Comparison of ENCODE assay signal across 9 mouse cellular contexts in genomic region chr1:183265921-183266467, GRCm38 (mm10). TPM values are rescaled to one million over a fixed set of nuclear protein-coding genes. Genes with fewer than 3 reads are reported as not detected.
A peak's percentile ranks its signal among the peaks of the same experiment; 100 is the strongest.
DNase-seq lines count a peak whose midpoint lies in the region; ATAC-seq lines count a peak whose summit lies in the region.
"Had no signal": no experiment of that assay in that cellular context is flagged by ENCODE, and none has a peak within 500 bp of the region (broad histone marks: within the 10 kb centered on the region; RNA-seq: fewer than 3 reads in every experiment).

No protein-coding gene starts in this region.

- ATAC-seq in common myeloid progenitor, adult 5-6 weeks (replicated peaks; ENCODE audit: low read depth, poor library complexity, severe bottlenecking), result peak; percentile 77

- peak; percentile 6 to 9 for DNase-seq in lung, adult 18-20 months
- DNase-seq in lung, postnatal 10 days, result no peak
- peak; percentile 4 for DNase-seq in lung, postnatal 14 days
- DNase-seq in thymus, postnatal 14 days, result peak; percentile 70
- DNase-seq in adrenal gland, postnatal 25 days, result no peak
- no peak for DNase-seq in c-Kit-positive CD71-positive TER-119-positive erythroid progenitor cells, embryonic 14.5 days (ENCODE audit: low spot score)
- no peak for DNase-seq in cerebellum, adult 11 months
- DNase-seq: gastrocnemius, postnatal 10 days had no signal

RNA-seq across cellular contexts. Expression of gene Aida, which starts 30.4 kb away (rescaled TPM):
- 60.9 and 64.5 TPM in 2 replicates for total RNA-seq in common myeloid progenitor, adult 5-6 weeks (2017)
- total RNA-seq in adrenal gland, postnatal 25 days (2021), result 54.3 and 59.3 TPM in 2 replicates

RNA-seq across cellular contexts. Expression of gene Brox, which starts 31.1 kb away (rescaled TPM):
- total RNA-seq in common myeloid progenitor, adult 5-6 weeks (2017), result 34.1 and 39.6 TPM in 2 replicates
- total RNA-seq in adrenal gland, postnatal 25 days (2021), result 48.2 and 55.7 TPM in 2 replicates

RNA-seq across cellular contexts. Expression of gene Disp1, which starts 44.7 kb away (rescaled TPM):
- 5.6 and 6.3 TPM in 2 replicates for total RNA-seq in common myeloid progenitor, adult 5-6 weeks (2017)
- 14.3 and 20.5 TPM in 2 replicates for total RNA-seq in adrenal gland, postnatal 25 days (2021)

Comparison
In these comparisons a context has a peak if more than half of its experiments do, and no peak if none do; other contexts are left out.
1. DNase-seq: peak in lung, adult 18-20 months (2 of 2), lung, postnatal 14 days (single experiment) and thymus, postnatal 14 days (single experiment); none in lung, postnatal 10 days (single experiment), adrenal gland, postnatal 25 days (single experiment), c-Kit-positive CD71-positive TER-119-positive erythroid progenitor cells, embryonic 14.5 days (single experiment) and cerebellum, adult 11 months (single experiment).